Mouse (Mus musculus): ENCODE results near the gene Nectin1. TPM values are rescaled to one million over a fixed set of nuclear protein-coding genes. Genes with fewer than 3 reads are reported as not detected.

The Nectin1 gene
- polyA plus RNA-seq, 1 experiment, result 13.1 TPM

GRCm38 (mm10) chr9:43826558-43827253 is 82.9 kb downstream of the Nectin1 start:
- H3K9ac ChIP-seq (ENCODE audit: low read depth, poor library complexity, severe bottlenecking), result no peak overlapping the region
- no peaks in the 10 kb centered on the region for H3K9me3 ChIP-seq (replicated peaks; ENCODE audit: control insufficient read depth, insufficient read depth, low read length, poor library complexity, severe bottlenecking)
- no peak overlapping the region for H3K27ac ChIP-seq (ENCODE audit: insufficient read depth, low read length)
- no peaks in the 10 kb centered on the region for H3K27me3 ChIP-seq (ENCODE audit: control insufficient read depth, insufficient read depth, low read length, poor library complexity, severe bottlenecking)
- TF ChIP-seq CTCF (IDR thresholded peaks at IDR 0.05; ENCODE audit: low read depth, low read length) (no peak), POLR2A (IDR thresholded peaks at IDR 0.05; ENCODE audit: insufficient read depth, low read length) (no peak), EP300 (IDR thresholded peaks at IDR 0.05; ENCODE audit: insufficient read depth, low read depth, low read length) (no peak)
- no peaks in the 10 kb centered on the region for H3K4me1 ChIP-seq (ENCODE audit: control insufficient read depth, insufficient read depth, low read length)
- no peaks in the 10 kb centered on the region for H3K36me3 ChIP-seq (ENCODE audit: control insufficient read depth, insufficient read depth, low read length, poor library complexity, severe bottlenecking)
- H3K4me3 ChIP-seq (ENCODE audit: low read depth, low read length), result no peak overlapping the region

GRCm38 (mm10) chr9:43827593-43827992 is 83.8 kb downstream of the Nectin1 start:
- Histone ChIP-seq H3K27me3 (ENCODE audit: control insufficient read depth, insufficient read depth, low read length, poor library complexity, severe bottlenecking) (no peaks in the 10 kb centered on the region), H3K9ac (ENCODE audit: low read depth, poor library complexity, severe bottlenecking) (no peak overlapping the region), H3K27ac (ENCODE audit: insufficient read depth, low read length) (no peak overlapping the region), H3K9me3 (replicated peaks; ENCODE audit: control insufficient read depth, insufficient read depth, low read length, poor library complexity, severe bottlenecking) (no peaks in the 10 kb centered on the region), H3K4me3 (ENCODE audit: low read depth, low read length) (no peak overlapping the region), H3K36me3 (ENCODE audit: control insufficient read depth, insufficient read depth, low read length, poor library complexity, severe bottlenecking) (no peaks in the 10 kb centered on the region), H3K4me1 (ENCODE audit: control insufficient read depth, insufficient read depth, low read length) (no peaks in the 10 kb centered on the region)
- TF ChIP-seq CTCF (IDR thresholded peaks at IDR 0.05; ENCODE audit: low read depth, low read length) (peak; percentile 62), POLR2A (IDR thresholded peaks at IDR 0.05; ENCODE audit: insufficient read depth, low read length) (no peak), EP300 (IDR thresholded peaks at IDR 0.05; ENCODE audit: insufficient read depth, low read depth, low read length) (no peak)

- no peaks in the 10 kb centered on the region for H3K9me3 ChIP-seq (replicated peaks; ENCODE audit: control insufficient read depth, insufficient read depth, low read length, poor library complexity, severe bottlenecking)
- H3K27me3 ChIP-seq (ENCODE audit: control insufficient read depth, insufficient read depth, low read length, poor library complexity, severe bottlenecking), result no peaks in the 10 kb centered on the region
- H3K9ac ChIP-seq (ENCODE audit: low read depth, poor library complexity, severe bottlenecking), result no peak overlapping the region
- no peak for TF ChIP-seq CTCF (IDR thresholded peaks at IDR 0.05; ENCODE audit: low read depth, low read length)
- no peak for TF ChIP-seq EP300 (IDR thresholded peaks at IDR 0.05; ENCODE audit: insufficient read depth, low read depth, low read length)
- TF ChIP-seq POLR2A (IDR thresholded peaks at IDR 0.05; ENCODE audit: insufficient read depth, low read length), result no peak
- no peaks in the 10 kb centered on the region for H3K4me1 ChIP-seq (ENCODE audit: control insufficient read depth, insufficient read depth, low read length)
- no peaks in the 10 kb centered on the region for H3K36me3 ChIP-seq (ENCODE audit: control insufficient read depth, insufficient read depth, low read length, poor library complexity, severe bottlenecking)
- no peak overlapping the region for H3K4me3 ChIP-seq (ENCODE audit: low read depth, low read length)
- H3K27ac ChIP-seq (ENCODE audit: insufficient read depth, low read length), result no peak overlapping the region
These were observed 85.2 kb downstream of the Nectin1 start for GRCm38 (mm10) chr9:43828960-43829359.

GRCm38 (mm10) chr9:43833232-43833631 is 89.4 kb downstream of the Nectin1 start:
- TF ChIP-seq POLR2A (IDR thresholded peaks at IDR 0.05; ENCODE audit: insufficient read depth, low read length) (no peak), CTCF (IDR thresholded peaks at IDR 0.05; ENCODE audit: low read depth, low read length) (no peak), EP300 (IDR thresholded peaks at IDR 0.05; ENCODE audit: insufficient read depth, low read depth, low read length) (no peak)
- H3K36me3 ChIP-seq (ENCODE audit: control insufficient read depth, insufficient read depth, low read length, poor library complexity, severe bottlenecking), result no peaks in the 10 kb centered on the region

GRCm38 (mm10) chr9:43834283-43834682 is 90.5 kb downstream of the Nectin1 start:
- Histone ChIP-seq H3K36me3 (ENCODE audit: control insufficient read depth, insufficient read depth, low read length, poor library complexity, severe bottlenecking) (no peaks in the 10 kb centered on the region), H3K9ac (ENCODE audit: low read depth, poor library complexity, severe bottlenecking) (no peak overlapping the region), H3K4me3 (ENCODE audit: low read depth, low read length) (no peak overlapping the region), H3K9me3 (replicated peaks; ENCODE audit: control insufficient read depth, insufficient read depth, low read length, poor library complexity, severe bottlenecking) (no peaks in the 10 kb centered on the region), H3K27me3 (ENCODE audit: control insufficient read depth, insufficient read depth, low read length, poor library complexity, severe bottlenecking) (no peaks in the 10 kb centered on the region), H3K27ac (ENCODE audit: insufficient read depth, low read length) (no peak overlapping the region), H3K4me1 (ENCODE audit: control insufficient read depth, insufficient read depth, low read length) (no peaks in the 10 kb centered on the region)
- no peak for TF ChIP-seq EP300 (IDR thresholded peaks at IDR 0.05; ENCODE audit: insufficient read depth, low read depth, low read length)
- no peak for TF ChIP-seq POLR2A (IDR thresholded peaks at IDR 0.05; ENCODE audit: insufficient read depth, low read length)
- TF ChIP-seq CTCF (IDR thresholded peaks at IDR 0.05; ENCODE audit: low read depth, low read length), result no peak

More at GRCm38 (mm10) chr9:43833232-43833631, 89.4 kb downstream of the Nectin1 start:
- Histone ChIP-seq H3K9ac (ENCODE audit: low read depth, poor library complexity, severe bottlenecking) (no peak overlapping the region), H3K9me3 (replicated peaks; ENCODE audit: control insufficient read depth, insufficient read depth, low read length, poor library complexity, severe bottlenecking) (no peaks in the 10 kb centered on the region), H3K4me3 (ENCODE audit: low read depth, low read length) (no peak overlapping the region), H3K27ac (ENCODE audit: insufficient read depth, low read length) (no peak overlapping the region), H3K4me1 (ENCODE audit: control insufficient read depth, insufficient read depth, low read length) (no peaks in the 10 kb centered on the region), H3K27me3 (ENCODE audit: control insufficient read depth, insufficient read depth, low read length, poor library complexity, severe bottlenecking) (no peaks in the 10 kb centered on the region)

- H3K27ac ChIP-seq (ENCODE audit: insufficient read depth, low read length), result no peak overlapping the region
These were observed 94.8 kb downstream of the Nectin1 start for GRCm38 (mm10) chr9:43838561-43838960.

More at GRCm38 (mm10) chr9:43838561-43838960, 94.8 kb downstream of the Nectin1 start:
- no peaks in the 10 kb centered on the region for H3K27me3 ChIP-seq (ENCODE audit: control insufficient read depth, insufficient read depth, low read length, poor library complexity, severe bottlenecking)
- H3K4me1 ChIP-seq (ENCODE audit: control insufficient read depth, insufficient read depth, low read length), result no peaks in the 10 kb centered on the region
- H3K9ac ChIP-seq (ENCODE audit: low read depth, poor library complexity, severe bottlenecking), result no peak overlapping the region
- TF ChIP-seq EP300 (IDR thresholded peaks at IDR 0.05; ENCODE audit: insufficient read depth, low read depth, low read length) (no peak), POLR2A (IDR thresholded peaks at IDR 0.05; ENCODE audit: insufficient read depth, low read length) (no peak), CTCF (IDR thresholded peaks at IDR 0.05; ENCODE audit: low read depth, low read length) (no peak)
- H3K36me3 ChIP-seq (ENCODE audit: control insufficient read depth, insufficient read depth, low read length, poor library complexity, severe bottlenecking), result no peaks in the 10 kb centered on the region
- no peak overlapping the region for H3K4me3 ChIP-seq (ENCODE audit: low read depth, low read length)
- no peaks in the 10 kb centered on the region for H3K9me3 ChIP-seq (replicated peaks; ENCODE audit: control insufficient read depth, insufficient read depth, low read length, poor library complexity, severe bottlenecking)

Data from ES-Bruce4 (cell line).